11 mouse cellular contexts compared by ENCODE assay signal in genomic region chr2:155271957-155272356, GRCm38 (mm10). TPM values are rescaled to one million over a fixed set of nuclear protein-coding genes. Genes with fewer than 3 reads are reported as not detected.
DNase-seq lines count a peak whose midpoint lies in the region; ATAC-seq and TF ChIP-seq lines count a peak whose summit lies in the region.
"Had no signal": no experiment of that assay in that cellular context is flagged by ENCODE, and none has a peak within 500 bp of the region (broad histone marks: within the 10 kb centered on the region; RNA-seq: fewer than 3 reads in every experiment).

No protein-coding gene starts in this region.

- ATAC-seq in midbrain, embryonic 14.5 days (ENCODE audit: low FRiP score, low TSS enrichment), result no peak
- no peak for ATAC-seq in midbrain, embryonic 13.5 days
- ATAC-seq: intestine, embryonic 16.5 days had no signal

- H3K4me3 ChIP-seq in midbrain, embryonic 14.5 days (replicated peaks; ENCODE audit: low read depth, low read length), result no peak overlapping the region
- no peak overlapping the region for H3K4me3 ChIP-seq in midbrain, embryonic 13.5 days (replicated peaks)
- H3K4me3 ChIP-seq in cortical plate, adult 2 months (ENCODE audit: insufficient read depth, low read length), result no peak overlapping the region
- H3K4me3 ChIP-seq: limb, embryonic 13.5 days; neural tube, embryonic 12.5 days had no signal

- H3K4me2 ChIP-seq in midbrain, embryonic 14.5 days (ENCODE audit: low read length), result no peak overlapping the region
- H3K4me2 ChIP-seq in midbrain, embryonic 13.5 days (replicated peaks), result no peak overlapping the region
- H3K4me2 ChIP-seq: limb, embryonic 13.5 days; neural tube, embryonic 12.5 days had no signal

- H3K9me3 ChIP-seq in midbrain, embryonic 14.5 days (ENCODE audit: control insufficient read depth, low read length), result no peaks in the 10 kb centered on the region
- no peaks in the 10 kb centered on the region for H3K9me3 ChIP-seq in midbrain, embryonic 13.5 days
- H3K9me3 ChIP-seq: limb, embryonic 13.5 days; neural tube, embryonic 12.5 days had no signal

- H3K4me1 ChIP-seq in midbrain, embryonic 14.5 days (ENCODE audit: control insufficient read depth, insufficient read depth, low read length), result peaks cover 1% of the 10 kb centered on the region; the same call in 1 of the 2 replicates
- peaks cover 1% of the 10 kb centered on the region for H3K4me1 ChIP-seq in midbrain, embryonic 13.5 days (replicated peaks)
- no peaks in the 10 kb centered on the region for H3K4me1 ChIP-seq in cortical plate, adult 2 months (ENCODE audit: control insufficient read depth, insufficient read depth, low read length)

- peak; percentile 14 for DNase-seq in embryo, embryonic 10 days (ENCODE audit: low spot score)
- no peak for DNase-seq in embryo, embryonic 9.5 days (ENCODE audit: extremely low spot score)
- peak; percentile 17 for DNase-seq in midbrain, embryonic 14.5 days
- peak; percentile 40 for DNase-seq in thymus, postnatal 14 days
- DNase-seq in gastrocnemius, postnatal 36 days, result no peak
- no peak for DNase-seq in layer of hippocampus, adult 18-20 months (ENCODE audit: low spot score in 2 of 2)

- no peaks in the 10 kb centered on the region for H3K27me3 ChIP-seq in midbrain, embryonic 14.5 days (ENCODE audit: control insufficient read depth, insufficient read depth, low read length)
- no peaks in the 10 kb centered on the region for H3K27me3 ChIP-seq in midbrain, embryonic 13.5 days
- H3K27me3 ChIP-seq: limb, embryonic 13.5 days; neural tube, embryonic 12.5 days had no signal

- intact Hi-C loops in gastrocnemius, postnatal 36 days (cut with DNase I), result loop anchor here (5.0 kb wide), 1 partner anchor 35 kb away; the partner anchor contains the start of gene Dynlrb1

- TF ChIP-seq POLR2A in cortical plate, adult 2 months (IDR thresholded peaks at IDR 0.05; ENCODE audit: extremely low read depth, insufficient read depth, low read length), result no peak

- WGBS in midbrain, embryonic 14.5 days, result 86% methylated on average over 6 of the region's 6 CpGs
- 81% methylated on average over 6 of the region's 6 CpGs for WGBS in midbrain, embryonic 13.5 days

- H3K27ac ChIP-seq in midbrain, embryonic 14.5 days (replicated peaks; ENCODE audit: low read depth, low read length), result no peak overlapping the region
- no peak overlapping the region for H3K27ac ChIP-seq in midbrain, embryonic 13.5 days
- no peak overlapping the region for H3K27ac ChIP-seq in cortical plate, adult 2 months (ENCODE audit: insufficient read depth, low read length)
- H3K27ac ChIP-seq: limb, embryonic 13.5 days; neural tube, embryonic 12.5 days had no signal

- TF ChIP-seq CTCF in cortical plate, adult 2 months (IDR thresholded peaks at IDR 0.05; ENCODE audit: extremely low read depth, insufficient read depth, low read length), result 0 out of 2 replicates have a peak, but pooled peaks have one; percentile 15

- H3K36me3 ChIP-seq in midbrain, embryonic 14.5 days (ENCODE audit: control insufficient read depth, insufficient read depth, low read length), result no peaks in the 10 kb centered on the region
- H3K36me3 ChIP-seq in midbrain, embryonic 13.5 days, result no peaks in the 10 kb centered on the region
- H3K36me3 ChIP-seq: limb, embryonic 13.5 days; neural tube, embryonic 12.5 days had no signal

- H3K9ac ChIP-seq in midbrain, embryonic 14.5 days (replicated peaks; ENCODE audit: low read length), result no peak overlapping the region
- H3K9ac ChIP-seq in midbrain, embryonic 13.5 days (replicated peaks), result no peak overlapping the region
- H3K9ac ChIP-seq: limb, embryonic 13.5 days; neural tube, embryonic 12.5 days had no signal

RNA-seq across cellular contexts. Expression of gene Map1lc3a, which starts 4.1 kb away (rescaled TPM):
- polyA plus RNA-seq in midbrain, embryonic 14.5 days (2014; fragmentation: Nextera tagmentation; extraction: Ambion mirVana), result 435 and 604 TPM in 2 replicates
- 314 and 332 TPM in 2 replicates for polyA plus RNA-seq in midbrain, embryonic 13.5 days (2015; fragmentation: Nextera tagmentation; extraction: Ambion mirVana)
- polyA plus RNA-seq in cortical plate, adult 2 months (2012; rRNA removed), result 419 and 446 TPM in 2 replicates
- 100 to 1,000 TPM; 259 to 263 TPM for total RNA-seq in gastrocnemius, postnatal 36 days (2021)
- total RNA-seq in layer of hippocampus, adult 18-20 months (2021), result 100 to 1,000 TPM; 245 to 249 TPM

RNA-seq across cellular contexts. Expression of gene Dynlrb1, which starts 35.6 kb away (rescaled TPM):
- 698 and 838 TPM in 2 replicates for polyA plus RNA-seq in midbrain, embryonic 14.5 days (2014; fragmentation: Nextera tagmentation; extraction: Ambion mirVana)
- polyA plus RNA-seq in midbrain, embryonic 13.5 days (2015; fragmentation: Nextera tagmentation; extraction: Ambion mirVana), result 621 and 667 TPM in 2 replicates
- polyA plus RNA-seq in cortical plate, adult 2 months (2012; rRNA removed), result 788 and 867 TPM in 2 replicates
- 100 to 1,000 TPM in 1 of 2 experiments, 10 to 100 TPM in 1; 94.2 to 104 TPM for total RNA-seq in gastrocnemius, postnatal 36 days (2021)
- total RNA-seq in layer of hippocampus, adult 18-20 months (2021), result 100 to 1,000 TPM; 299 to 308 TPM

Comparison
In these comparisons a context has a peak if more than half of its experiments do, and no peak if none do; other contexts are left out.
1. DNase-seq: peak in embryo, embryonic 10 days (single experiment), midbrain, embryonic 14.5 days (single experiment) and thymus, postnatal 14 days (single experiment); none in embryo, embryonic 9.5 days (single experiment), gastrocnemius, postnatal 36 days (0 of 2) and layer of hippocampus, adult 18-20 months (0 of 2).